Mouse (Mus musculus): ENCODE results near the gene Hivep3. TPM values are rescaled to one million over a fixed set of nuclear protein-coding genes. Genes with fewer than 3 reads are reported as not detected.

Hivep3 gene
- polyA plus RNA-seq, 1 experiment from 2014 or later = 16.0 TPM

- Histone ChIP-seq H3K4me1 (ENCODE audit: control insufficient read depth, insufficient read depth, low read depth, low read length) (no peaks in the 10 kb centered on the region), H3K4me3 (ENCODE audit: low read length) (no peak overlapping the region), H3K9me3 (ENCODE audit: control insufficient read depth, low read length) (no peaks in the 10 kb centered on the region), H3K9ac (ENCODE audit: low read depth, low read length) (no peak overlapping the region), H3K27ac (ENCODE audit: low read depth, low read length) (no peak overlapping the region), H3K4me2 (ENCODE audit: low read length) (no peak overlapping the region), H3K36me3 (ENCODE audit: control insufficient read depth, insufficient read depth, low read length) (no peaks in the 10 kb centered on the region), H3K27me3 (replicated peaks; ENCODE audit: control insufficient read depth, insufficient read depth, low read length) (no peaks in the 10 kb centered on the region)
- ATAC-seq = no peak
- 68% methylated on average over 2 of the region's 2 CpGs for WGBS
Observed at GRCm38 (mm10) chr4:119807359-119807758, 73.8 kb downstream of the Hivep3 start.

GRCm38 (mm10) chr4:119809245-119809644, 75.7 kb downstream of the Hivep3 start:
- H3K36me3 ChIP-seq (ENCODE audit: control insufficient read depth, insufficient read depth, low read length) = no peaks in the 10 kb centered on the region
- peaks cover 14% of the 10 kb centered on the region for H3K4me1 ChIP-seq (ENCODE audit: control insufficient read depth, insufficient read depth, low read depth, low read length)
- H3K9me3 ChIP-seq (ENCODE audit: control insufficient read depth, low read length) = no peaks in the 10 kb centered on the region
- H3K4me3 ChIP-seq (ENCODE audit: low read length) = no peak overlapping the region
- no peaks in the 10 kb centered on the region for H3K27me3 ChIP-seq (replicated peaks; ENCODE audit: control insufficient read depth, insufficient read depth, low read length)
- 44% methylated on average over 5 of the region's 5 CpGs for WGBS
- ATAC-seq = 0 out of 2 replicates have a peak, but pooled peaks have one; percentile 53
- H3K9ac ChIP-seq (ENCODE audit: low read depth, low read length) = no peak overlapping the region
- no peak overlapping the region for H3K4me2 ChIP-seq (ENCODE audit: low read length)
- no peak overlapping the region for H3K27ac ChIP-seq (ENCODE audit: low read depth, low read length)

- Histone ChIP-seq H3K27ac (ENCODE audit: low read depth, low read length) (no peak overlapping the region), H3K4me2 (ENCODE audit: low read length) (no peak overlapping the region), H3K9me3 (ENCODE audit: control insufficient read depth, low read length) (no peaks in the 10 kb centered on the region), H3K27me3 (replicated peaks; ENCODE audit: control insufficient read depth, insufficient read depth, low read length) (no peaks in the 10 kb centered on the region), H3K36me3 (ENCODE audit: control insufficient read depth, insufficient read depth, low read length) (no peaks in the 10 kb centered on the region), H3K4me1 (ENCODE audit: control insufficient read depth, insufficient read depth, low read depth, low read length) (peaks cover 32% of the 10 kb centered on the region), H3K4me3 (ENCODE audit: low read length) (no peak overlapping the region), H3K9ac (ENCODE audit: low read depth, low read length) (no peak overlapping the region)
- ATAC-seq = peak; percentile 62
- WGBS = 15% methylated on average over 2 of the region's 2 CpGs
Observed at GRCm38 (mm10) chr4:119812775-119813174, 79.2 kb downstream of the Hivep3 start.

- Histone ChIP-seq H3K4me1 (ENCODE audit: control insufficient read depth, insufficient read depth, low read depth, low read length) (peaks cover 32% of the 10 kb centered on the region), H3K9ac (ENCODE audit: low read depth, low read length) (peak overlapping the region; percentile 80), H3K4me2 (ENCODE audit: low read length) (peak overlapping the region; percentile 79), H3K27ac (ENCODE audit: low read depth, low read length) (peak overlapping the region; percentile 87), H3K4me3 (ENCODE audit: low read length) (peak overlapping the region; percentile 63), H3K9me3 (ENCODE audit: control insufficient read depth, low read length) (no peaks in the 10 kb centered on the region), H3K27me3 (replicated peaks; ENCODE audit: control insufficient read depth, insufficient read depth, low read length) (no peaks in the 10 kb centered on the region), H3K36me3 (ENCODE audit: control insufficient read depth, insufficient read depth, low read length) (no peaks in the 10 kb centered on the region)
- ATAC-seq = peak; percentile 2; the same call in 1 of the 2 replicates
- 19% methylated on average over 6 of the region's 12 CpGs for WGBS
Observed at GRCm38 (mm10) chr4:119813500-119814184, 80.1 kb downstream of the Hivep3 start.

GRCm38 (mm10) chr4:119814185-119815132, 80.9 kb downstream of the Hivep3 start:
- Histone ChIP-seq H3K36me3 (ENCODE audit: control insufficient read depth, insufficient read depth, low read length) (no peaks in the 10 kb centered on the region), H3K27me3 (replicated peaks; ENCODE audit: control insufficient read depth, insufficient read depth, low read length) (no peaks in the 10 kb centered on the region), H3K4me3 (ENCODE audit: low read length) (peak overlapping the region; percentile 63), H3K9me3 (ENCODE audit: control insufficient read depth, low read length) (no peaks in the 10 kb centered on the region), H3K4me2 (ENCODE audit: low read length) (peak overlapping the region; percentile 79), H3K9ac (ENCODE audit: low read depth, low read length) (peak overlapping the region; percentile 80), H3K27ac (ENCODE audit: low read depth, low read length) (peak overlapping the region; percentile 87), H3K4me1 (ENCODE audit: control insufficient read depth, insufficient read depth, low read depth, low read length) (peaks cover 32% of the 10 kb centered on the region)
- ATAC-seq = peak; percentile 77
- WGBS = 2% methylated on average over 47 of the region's 47 CpGs

GRCm38 (mm10) chr4:119815133-119815792, 81.7 kb downstream of the Hivep3 start:
- H3K9ac ChIP-seq (ENCODE audit: low read depth, low read length) = peak overlapping the region; percentile 80
- peaks cover 32% of the 10 kb centered on the region for H3K4me1 ChIP-seq (ENCODE audit: control insufficient read depth, insufficient read depth, low read depth, low read length)
- 9% methylated on average over 7 of the region's 7 CpGs for WGBS
- H3K4me2 ChIP-seq (ENCODE audit: low read length) = peak overlapping the region; percentile 79
- peak overlapping the region; percentile 87 for H3K27ac ChIP-seq (ENCODE audit: low read depth, low read length)
- H3K36me3 ChIP-seq (ENCODE audit: control insufficient read depth, insufficient read depth, low read length) = no peaks in the 10 kb centered on the region
- peak overlapping the region; percentile 63 for H3K4me3 ChIP-seq (ENCODE audit: low read length)
- ATAC-seq = no peak
- no peaks in the 10 kb centered on the region for H3K9me3 ChIP-seq (ENCODE audit: control insufficient read depth, low read length)
- no peaks in the 10 kb centered on the region for H3K27me3 ChIP-seq (replicated peaks; ENCODE audit: control insufficient read depth, insufficient read depth, low read length)

GRCm38 (mm10) chr4:119815793-119816161, 82.2 kb downstream of the Hivep3 start:
- no peaks in the 10 kb centered on the region for H3K36me3 ChIP-seq (ENCODE audit: control insufficient read depth, insufficient read depth, low read length)
- no peak overlapping the region for H3K9ac ChIP-seq (ENCODE audit: low read depth, low read length)
- H3K9me3 ChIP-seq (ENCODE audit: control insufficient read depth, low read length) = no peaks in the 10 kb centered on the region
- no peak overlapping the region for H3K27ac ChIP-seq (ENCODE audit: low read depth, low read length)
- H3K4me3 ChIP-seq (ENCODE audit: low read length) = peak overlapping the region; percentile 63
- peaks cover 32% of the 10 kb centered on the region for H3K4me1 ChIP-seq (ENCODE audit: control insufficient read depth, insufficient read depth, low read depth, low read length)
- H3K27me3 ChIP-seq (replicated peaks; ENCODE audit: control insufficient read depth, insufficient read depth, low read length) = no peaks in the 10 kb centered on the region
- H3K4me2 ChIP-seq (ENCODE audit: low read length) = peak overlapping the region; percentile 79
- no peak for ATAC-seq

- Histone ChIP-seq H3K9me3 (ENCODE audit: control insufficient read depth, low read length) (no peaks in the 10 kb centered on the region), H3K4me3 (ENCODE audit: low read length) (no peak overlapping the region), H3K27ac (ENCODE audit: low read depth, low read length) (no peak overlapping the region), H3K36me3 (ENCODE audit: control insufficient read depth, insufficient read depth, low read length) (no peaks in the 10 kb centered on the region), H3K27me3 (replicated peaks; ENCODE audit: control insufficient read depth, insufficient read depth, low read length) (no peaks in the 10 kb centered on the region), H3K4me1 (ENCODE audit: control insufficient read depth, insufficient read depth, low read depth, low read length) (peaks cover 32% of the 10 kb centered on the region), H3K9ac (ENCODE audit: low read depth, low read length) (no peak overlapping the region), H3K4me2 (ENCODE audit: low read length) (peak overlapping the region; percentile 79)
- WGBS = 31% methylated on average over 7 of the region's 7 CpGs
- peak; percentile 21; the same call in 1 of the 2 replicates for ATAC-seq
Observed at GRCm38 (mm10) chr4:119816620-119817356, 83.2 kb downstream of the Hivep3 start.
